Mouse (Mus musculus) right cerebral cortex, adult 2 months (tissue): ENCODE data around the gene Mog.
A peak's percentile ranks its signal among the peaks of the same experiment; 100 is the strongest.

ENCODE experiments used
- DNase-seq, 2 experiments: peaks; one replicate each; pipeline ENCODE4 v3.0.0; 2021 to 2022; ENCODE audit warnings: low spot score in 2 of 2

Gene Mog

GRCm38 (mm10) chr17:37045611-37046311 lies 22.6 kb upstream of the Mog start, which contains the start of gene Gabbr1:
Gene Gabbr1, plus strand, starts transcription at chr17:37045966.
- DNase-seq, result peak; percentile 72 to 75

GRCm38 (mm10) chr17:37044651-37045244 lies 21.6 kb upstream of the Mog start:
- DNase-seq, result no peak

- peak in 1 of 2 experiments; percentile 17 for DNase-seq
Measured at GRCm38 (mm10) chr17:37039127-37039894, 16.1 kb upstream of the Mog start.

- DNase-seq, result no peak
Measured at GRCm38 (mm10) chr17:37029162-37029561, 6.0 kb upstream of the Mog start.

GRCm38 (mm10) chr17:37028683-37029120 lies 5.5 kb upstream of the Mog start:
- DNase-seq, result peak; percentile 95 to 98

- DNase-seq, result no peak
Measured at GRCm38 (mm10) chr17:37028212-37028611, 5.0 kb upstream of the Mog start.

GRCm38 (mm10) chr17:37027486-37027885 lies 4.3 kb upstream of the Mog start:
- DNase-seq, result no peak

- DNase-seq, result no peak
Measured at GRCm38 (mm10) chr17:37026425-37026824, 3.2 kb upstream of the Mog start.

- DNase-seq, result peak; percentile 3 to 37
Measured at GRCm38 (mm10) chr17:37019242-37019641, 4.0 kb downstream of the Mog start.

GRCm38 (mm10) chr17:37018328-37018727 lies 4.9 kb downstream of the Mog start:
- peak; percentile 11 to 31 for DNase-seq

GRCm38 (mm10) chr17:37016333-37016732 lies 6.9 kb downstream of the Mog start:
- no peak for DNase-seq

GRCm38 (mm10) chr17:37012141-37012540 lies 11.1 kb downstream of the Mog start:
- DNase-seq, result no peak

- DNase-seq, result no peak
Measured at GRCm38 (mm10) chr17:37011719-37012118, 11.5 kb downstream of the Mog start.

GRCm38 (mm10) chr17:37009460-37010042 lies 13.6 kb downstream of the Mog start:
- DNase-seq, result no peak

- no peak for DNase-seq
Measured at GRCm38 (mm10) chr17:37008161-37008560, 15.0 kb downstream of the Mog start.

- no peak for DNase-seq
Measured at GRCm38 (mm10) chr17:37003366-37003765, 19.8 kb downstream of the Mog start.

- peak; percentile 34 to 54 for DNase-seq
Measured at GRCm38 (mm10) chr17:37002364-37003330, 20.6 kb downstream of the Mog start.

GRCm38 (mm10) chr17:37000863-37001262 lies 22.3 kb downstream of the Mog start, which contains the start of gene Zfp57:
Gene Zfp57, plus strand, starts transcription at chr17:37001163.
- no peak for DNase-seq

GRCm38 (mm10) chr17:36998477-36998876 lies 24.7 kb downstream of the Mog start:
- no peak for DNase-seq

GRCm38 (mm10) chr17:36997033-36997735 lies 26.0 kb downstream of the Mog start:
- peak; percentile 82 to 89 for DNase-seq
